In genomic region chr2:91136513-91137412, GRCm38 (mm10) we compare ENCODE assay signal across 13 mouse cellular contexts. TPM values are rescaled to one million over a fixed set of nuclear protein-coding genes. Genes with fewer than 3 reads are reported as not detected.
DNase-seq lines count a peak whose midpoint lies in the region.
"Had no signal": no experiment of that assay in that cellular context is flagged by ENCODE, and none has a peak within 500 bp of the region (broad histone marks: within the 10 kb centered on the region; RNA-seq: fewer than 3 reads in every experiment).

No protein-coding gene starts in this region.

- intact Hi-C loops in heart, postnatal 25 days (cut with DNase I), result no loop called here

- peak; percentile 86 for DNase-seq in heart, adult 11 months
- DNase-seq in heart, postnatal 25 days (ENCODE audit: low spot score), result no peak
- DNase-seq in testis, postnatal 10 days (ENCODE audit: low spot score), result peak; percentile 33
- no peak for DNase-seq in testis, postnatal 14 days (ENCODE audit: low spot score)
- peak; percentile 53 to 56 for DNase-seq in cerebellum, postnatal 36 days
- DNase-seq in gastrocnemius, postnatal 4 days (ENCODE audit: low spot score in 2 of 2), result no peak
- no peak for DNase-seq in urinary bladder, postnatal 25 days (ENCODE audit: low spot score)
- DNase-seq: adrenal gland, adult 2 months; gastrocnemius, adult 2 months; layer of hippocampus, postnatal 36 days; liver, embryonic 13.5 days; thymus, postnatal 14 days had no signal

RNA-seq across cellular contexts. Expression of gene Mybpc3, which starts 18.8 kb away (rescaled TPM):
- total RNA-seq in heart, postnatal 25 days (2021), result 1,000 to 10,000 TPM; 1,615 to 1,699 TPM
- total RNA-seq in gastrocnemius, postnatal 4 days (2021), result under 1 TPM; 0.22 to 0.31 TPM
- total RNA-seq: G1E had no signal

RNA-seq across cellular contexts. Expression of gene Madd, which starts 46.9 kb away (rescaled TPM):
- 1 to 10 TPM; 5.4 to 6.2 TPM for total RNA-seq in heart, postnatal 25 days (2021)
- 10 to 100 TPM in 1 of 2 experiments, 1 to 10 TPM in 1; 8.9 to 11.4 TPM for total RNA-seq in gastrocnemius, postnatal 4 days (2021)

RNA-seq across cellular contexts. Expression of gene Spi1, which starts 54.6 kb away (rescaled TPM):
- total RNA-seq in heart, postnatal 25 days (2021), result 1 to 10 TPM; 3.7 to 4.3 TPM
- total RNA-seq in gastrocnemius, postnatal 4 days (2021), result 1 to 10 TPM; 5.4 to 6.6 TPM

Comparison
In these comparisons a context has a peak if more than half of its experiments do, and no peak if none do; other contexts are left out.
1. DNase-seq: peak in heart, adult 11 months (single experiment), testis, postnatal 10 days (single experiment) and cerebellum, postnatal 36 days (2 of 2); none in heart, postnatal 25 days (single experiment), testis, postnatal 14 days (single experiment), gastrocnemius, postnatal 4 days (0 of 2) and urinary bladder, postnatal 25 days (single experiment).
2. RNA of gene Mybpc3, which starts 18.8 kb away (total RNA-seq): 1,615 to 1,699 TPM in heart, postnatal 25 days; 0.22 to 0.31 TPM in gastrocnemius, postnatal 4 days; every median in the first group is over 1,000 times any median in the second.